Mouse (Mus musculus) brain, embryonic 14.5 days (tissue): ENCODE results near the gene Bmx. TPM values are rescaled to one million over a fixed set of nuclear protein-coding genes. Genes with fewer than 3 reads are reported as not detected.

ENCODE experiments used
- DNase-seq: peaks from one replicate; pipeline ENCODE4 v3.0.0-alpha.2; 2011; ENCODE audit warnings: low read depth
- CTCF ChIP-seq: fragments of 200-500 bp; IDR thresholded peaks from 2 replicates; pipeline ENCODE4 v1.5.1; 2012; ENCODE audit warnings: inconsistent platforms, mild to moderate bottlenecking, moderate library complexity, borderline replicate concordance; ENCODE audit not compliant: insufficient read depth, insufficient read length; ENCODE audit errors: extremely low read depth
- POLR2A ChIP-seq: fragments of 200-500 bp; IDR thresholded peaks from 2 replicates; pipeline ENCODE4 v1.6.1; 2012; ENCODE audit warnings: mild to moderate bottlenecking, inconsistent platforms, borderline replicate concordance; ENCODE audit not compliant: poor library complexity, insufficient read depth, insufficient read length, severe bottlenecking; ENCODE audit errors: extremely low read depth
- polyA plus RNA-seq: library from polyadenylated mRNA; depleted of rRNA; stranded (reverse); fragments of >200 nt; gene quantifications from 2 replicates; pipeline ENCODE4 v1.2.3, GENCODE M21; 2012

Bmx gene
- polyA plus RNA-seq, 1 experiment = 0.45 TPM

GRCm38 (mm10) chrX:164256527-164256926 is 1.5 kb downstream of the Bmx start:
- TF ChIP-seq POLR2A (no peak), CTCF (no peak)

GRCm38 (mm10) chrX:164246722-164247121 is 11.3 kb downstream of the Bmx start:
- no peak for DNase-seq
- TF ChIP-seq CTCF (no peak), POLR2A (no peak)

More at GRCm38 (mm10) chrX:164256527-164256926, 1.5 kb downstream of the Bmx start:
- no peak for DNase-seq

GRCm38 (mm10) chrX:164245714-164246113 is 12.3 kb downstream of the Bmx start:
- no peak for TF ChIP-seq POLR2A
- TF ChIP-seq CTCF = no peak
- DNase-seq = peak; percentile 47

- no peak for TF ChIP-seq POLR2A
- TF ChIP-seq CTCF = no peak
- peak; percentile 8 for DNase-seq
Measured at GRCm38 (mm10) chrX:164233380-164233779, 24.6 kb downstream of the Bmx start.

DNA sequence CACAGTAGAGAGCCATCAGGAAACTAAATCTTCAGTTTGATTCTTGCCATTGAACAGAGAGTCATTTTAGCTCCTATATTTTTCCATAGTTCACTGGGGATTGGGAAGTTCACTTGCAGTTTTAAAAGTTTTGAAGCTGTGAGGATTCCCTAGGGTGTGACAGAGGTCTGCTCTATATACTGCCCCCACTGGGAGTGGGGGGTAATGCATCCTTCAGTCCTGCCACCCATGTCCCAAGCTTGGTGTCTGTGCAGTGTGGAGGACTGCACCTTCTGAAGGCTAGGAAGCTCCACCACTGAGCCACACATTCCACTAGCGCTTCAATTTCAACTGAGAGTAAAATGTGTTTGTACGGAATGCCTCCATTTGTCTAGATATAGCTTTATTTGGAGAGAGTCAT is 36.0 kb downstream of the Bmx start:
- no peak for TF ChIP-seq POLR2A
- peak; percentile 17; the same call in 1 of the 2 replicates for TF ChIP-seq CTCF
- DNase-seq = no peak

DNA sequence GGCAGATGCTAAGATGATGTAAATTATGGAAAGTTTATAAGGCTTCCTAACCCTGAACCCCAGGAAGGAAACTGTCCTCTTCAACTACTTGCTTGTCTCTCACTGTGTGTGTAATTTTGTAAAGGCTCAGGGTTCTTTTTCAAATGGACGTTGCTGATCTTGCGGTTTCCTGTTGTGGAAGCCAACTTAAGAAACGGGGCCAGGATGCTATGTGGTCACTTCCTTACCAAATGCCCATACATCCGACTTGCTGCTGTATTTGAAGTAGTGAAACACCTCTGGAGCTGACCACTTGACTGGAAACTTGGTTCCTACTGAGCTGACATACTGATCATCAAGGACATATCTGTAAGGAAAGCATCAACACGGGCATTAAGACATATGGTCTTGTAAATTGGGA is 57.4 kb downstream of the Bmx start:
- no peak for TF ChIP-seq CTCF
- DNase-seq = no peak

DNA sequence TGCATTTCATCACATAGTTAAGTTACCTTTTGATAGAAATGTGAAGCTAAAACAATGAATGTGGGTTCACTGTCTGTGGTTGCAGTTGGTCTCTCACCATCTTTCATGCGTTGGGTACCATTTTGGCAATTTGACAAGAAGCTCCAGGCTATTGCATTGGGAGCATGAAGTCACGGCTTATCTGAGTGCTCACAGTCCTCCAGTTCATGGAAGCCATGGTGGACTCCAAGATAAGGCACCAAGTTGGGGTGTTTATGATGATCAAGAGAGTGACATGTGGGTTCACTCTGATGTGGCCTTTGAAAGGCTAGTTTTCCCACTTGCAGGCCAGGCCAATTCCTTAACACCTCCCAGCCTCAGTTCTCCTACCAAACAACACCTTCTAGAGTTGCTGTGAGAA is 60.3 kb downstream of the Bmx start:
- no peak for DNase-seq
- TF ChIP-seq CTCF (no peak), POLR2A (no peak)

GRCm38 (mm10) chrX:164189880-164190279 is 68.1 kb downstream of the Bmx start:
- DNase-seq = no peak
- TF ChIP-seq POLR2A = no peak
- TF ChIP-seq CTCF = no peak

- peak; percentile 80 for DNase-seq
- TF ChIP-seq CTCF (peak; percentile 65; the same call in 1 of the 2 replicates), POLR2A (no peak)
Measured at GRCm38 (mm10) chrX:164183844-164184243, 74.1 kb downstream of the Bmx start.

- TF ChIP-seq CTCF = peak; percentile 41; the same call in 1 of the 2 replicates
- TF ChIP-seq POLR2A = no peak
- peak; percentile 65 for DNase-seq
Measured at GRCm38 (mm10) chrX:164179746-164180145, 78.2 kb downstream of the Bmx start.

- no peak for DNase-seq
- TF ChIP-seq CTCF = no peak
- no peak for TF ChIP-seq POLR2A
Measured at GRCm38 (mm10) chrX:164178856-164179255, 79.1 kb downstream of the Bmx start.

DNA sequence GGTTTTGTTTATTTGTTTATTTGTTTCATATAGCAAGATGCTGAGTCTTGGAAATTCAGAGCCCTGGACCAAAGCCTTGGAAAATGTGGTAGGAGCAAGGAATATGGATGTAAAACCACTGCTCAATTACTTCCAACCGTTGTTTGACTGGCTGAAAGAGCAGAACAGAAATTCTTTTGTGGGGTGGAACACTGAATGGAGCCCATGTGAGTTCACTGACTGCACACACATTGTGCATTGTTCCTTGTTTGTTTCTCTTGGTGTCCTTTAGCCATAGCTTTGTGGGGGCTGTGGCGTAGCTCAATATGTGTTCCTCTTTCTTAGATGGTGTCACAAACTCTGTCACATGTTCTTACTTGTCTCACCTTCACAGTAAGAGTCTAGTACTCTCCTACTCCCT is 82.2 kb downstream of the Bmx start:
- DNase-seq = no peak
- TF ChIP-seq CTCF (no peak), POLR2A (no peak)
